Mouse (Mus musculus) heart, postnatal 36 days (tissue): ENCODE data around the gene 5430419D17Rik. TPM values are rescaled to one million over a fixed set of nuclear protein-coding genes. Genes with fewer than 3 reads are reported as not detected.

Source experiments
- DNase-seq, 2 experiments: peaks; one replicate each; pipeline ENCODE4 v3.0.0; 2021 to 2022
- intact Hi-C: fragments of 180-260 bp; cut with DNase I; formaldehyde crosslinking; loops from one replicate; pipeline ENCODE4 v1.15.1; 2025
- total RNA-seq, 2 experiments: library from RNA; stranded (reverse); gene quantifications; 2 replicates each; pipeline ENCODE4 v1.2.3; 2021

The 5430419D17Rik gene
- total RNA-seq: 10 to 100 TPM; 12.5 to 14.2 TPM

GRCm38 (mm10) chr7:131174121-131174520 lies at the start of gene 5430419D17Rik:
TSS of gene 5430419D17Rik (plus strand) at chr7:131174402.
- intact Hi-C loops: no loop called here
- no peak for DNase-seq

- DNase-seq: no peak
- intact Hi-C loops: no loop called here
Measured at GRCm38 (mm10) chr7:131130021-131130420, 44.2 kb upstream of the 5430419D17Rik start.

- intact Hi-C loops: no loop called here
- DNase-seq: no peak
Measured at GRCm38 (mm10) chr7:131133181-131133580, 41.0 kb upstream of the 5430419D17Rik start.

- intact Hi-C loops: no loop called here
- no peak for DNase-seq
Measured at GRCm38 (mm10) chr7:131146214-131146613, 28.0 kb upstream of the 5430419D17Rik start, which contains the start of gene 4933402N03Rik. TSS of gene 4933402N03Rik (minus strand) at chr7:131146314.

GRCm38 (mm10) chr7:131150179-131150578 lies 24.0 kb upstream of the 5430419D17Rik start:
- DNase-seq: no peak
- intact Hi-C loops: no loop called here

DNA sequence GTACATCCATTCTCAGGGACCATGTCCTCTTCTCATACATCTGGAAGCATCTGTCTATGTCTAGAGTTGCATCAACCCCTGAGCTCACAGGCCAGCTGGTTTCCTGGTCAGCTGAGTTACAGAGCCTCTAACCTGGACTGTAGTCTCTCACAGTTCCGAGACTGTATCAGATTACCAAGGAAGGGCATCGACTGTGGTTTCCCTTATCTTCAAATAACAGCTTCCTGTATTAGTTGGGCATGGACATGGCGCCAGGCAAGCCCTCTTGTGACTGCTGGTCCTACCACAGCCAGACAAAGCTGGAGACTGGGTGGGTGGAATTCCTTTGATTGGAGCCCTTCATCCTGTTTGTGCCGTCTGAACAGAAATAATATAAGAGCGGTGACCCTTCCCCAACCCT lies 21.2 kb upstream of the 5430419D17Rik start:
- DNase-seq: no peak
- intact Hi-C loops: no loop called here

DNA sequence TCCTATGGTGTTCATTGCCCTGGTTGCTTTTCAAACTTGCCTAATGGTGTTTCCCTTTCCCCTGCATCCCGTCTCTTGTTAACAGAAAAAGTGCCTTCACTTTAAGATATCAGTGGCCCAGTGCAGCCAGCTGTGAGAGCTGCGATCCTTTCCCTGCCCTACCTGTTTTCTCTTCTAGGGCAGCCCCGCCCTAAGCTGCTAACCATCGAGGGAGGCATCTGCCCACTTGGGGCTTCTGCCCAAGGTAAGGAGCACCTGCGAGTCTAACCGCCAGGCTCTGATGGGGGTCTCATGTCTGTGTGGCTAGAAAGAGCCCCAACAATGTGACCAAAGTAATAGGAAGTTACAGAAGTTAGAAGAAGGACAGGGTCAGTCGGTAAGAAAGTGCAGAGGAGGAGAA lies 12.0 kb upstream of the 5430419D17Rik start:
- no peak for DNase-seq
- intact Hi-C loops: no loop called here

GRCm38 (mm10) chr7:131167771-131168170 lies 6.4 kb upstream of the 5430419D17Rik start:
- DNase-seq: no peak
- intact Hi-C loops: no loop called here

DNA sequence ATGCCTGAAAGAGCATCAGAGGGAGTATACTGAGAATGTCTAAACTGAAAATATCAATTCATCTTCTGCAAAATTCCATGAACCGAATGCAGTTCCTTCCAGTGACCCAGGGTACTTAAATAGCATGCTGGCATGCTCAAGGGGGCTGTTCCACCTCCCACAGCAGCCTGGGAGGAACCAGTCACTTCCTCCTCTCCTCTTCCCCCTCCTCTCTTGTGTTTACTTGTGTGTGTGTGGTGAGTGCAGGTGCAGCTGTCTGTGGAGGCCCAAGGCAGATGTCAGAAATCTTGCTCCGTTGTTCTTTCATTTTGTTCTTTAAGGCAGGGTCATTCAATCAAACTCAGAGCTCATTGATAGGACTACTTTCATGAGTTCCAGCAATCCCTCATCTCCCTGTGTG lies 5.1 kb upstream of the 5430419D17Rik start:
- intact Hi-C loops: no loop called here
- no peak for DNase-seq

DNA sequence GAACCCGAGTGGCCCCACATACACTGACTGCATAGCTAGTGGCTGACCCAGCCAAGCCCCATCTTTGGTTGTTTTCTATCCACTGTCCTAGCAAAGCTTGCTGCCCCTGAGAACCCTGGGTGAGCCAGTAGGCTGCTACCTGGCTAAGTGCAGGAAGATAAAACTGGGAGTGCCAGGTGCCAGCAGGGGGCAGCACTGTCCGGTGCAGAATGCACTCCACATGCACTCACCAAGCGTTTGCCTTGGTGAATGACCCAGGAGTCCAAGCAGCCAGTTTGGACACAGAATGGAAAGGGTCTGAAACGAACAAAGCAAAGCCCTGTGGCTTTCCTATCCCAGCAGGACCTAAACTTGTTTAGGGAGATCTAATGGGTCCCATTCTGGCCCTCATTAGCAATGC lies 8.5 kb downstream of the 5430419D17Rik start:
- intact Hi-C loops: loop anchor here (10.0 kb wide), 1 partner anchor 152 kb away; the partner anchor contains the start of gene Fam24a
- DNase-seq: peak; percentile 11 to 38

- no peak for DNase-seq
- intact Hi-C loops: loop anchor here (10.0 kb wide), 1 partner anchor 150 kb away; the partner anchor contains the start of gene Fam24a
Measured at GRCm38 (mm10) chr7:131184339-131184738, 10.1 kb downstream of the 5430419D17Rik start.

DNA sequence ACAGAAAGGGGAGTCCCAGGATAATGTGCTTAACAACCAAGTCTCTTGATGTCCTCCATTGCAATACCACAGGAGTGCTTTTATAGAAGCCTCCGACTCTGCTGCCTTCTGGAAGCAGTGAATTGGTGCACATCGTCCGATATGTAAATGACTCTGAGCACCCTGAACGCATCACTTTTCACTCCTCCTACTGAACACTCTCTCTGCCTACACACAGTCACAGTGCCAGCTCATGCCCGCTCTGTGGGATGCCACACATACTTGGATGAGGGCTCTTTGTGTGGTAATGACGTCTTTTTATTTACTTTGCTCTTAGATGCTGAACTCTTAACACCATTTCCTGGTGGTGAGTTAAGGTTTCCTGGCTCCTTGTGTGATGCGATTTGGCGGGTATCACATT lies 12.8 kb downstream of the 5430419D17Rik start:
- intact Hi-C loops: loop anchor here (10.0 kb wide), 1 partner anchor 148 kb away; the partner anchor contains the start of gene Fam24a
- no peak for DNase-seq

- intact Hi-C loops: loop anchor here (10.0 kb wide), 1 partner anchor 147 kb away; the partner anchor contains the start of gene Fam24a
- no peak for DNase-seq
Measured at GRCm38 (mm10) chr7:131187996-131188395, 13.8 kb downstream of the 5430419D17Rik start.

DNA sequence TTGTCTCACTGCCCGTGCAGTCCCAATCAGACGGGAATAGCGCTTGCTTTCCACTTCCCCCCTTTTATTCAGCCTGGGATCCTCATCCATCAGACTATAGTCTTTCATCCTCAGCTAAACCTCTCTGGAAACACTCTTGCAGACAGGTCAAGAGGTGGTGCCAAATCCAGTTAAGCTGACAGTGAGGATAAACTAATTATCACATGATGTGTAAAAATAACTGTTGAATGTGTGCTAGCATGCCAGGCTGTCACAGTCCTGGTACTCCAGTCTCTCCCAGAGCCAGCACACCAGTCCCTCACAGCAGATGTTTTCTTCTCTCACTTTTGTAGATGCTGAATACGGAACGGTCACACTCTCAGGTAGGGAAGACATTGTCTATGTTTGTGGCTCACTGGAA lies 48.9 kb downstream of the 5430419D17Rik start:
- intact Hi-C loops: no loop called here
- DNase-seq: no peak

DNA sequence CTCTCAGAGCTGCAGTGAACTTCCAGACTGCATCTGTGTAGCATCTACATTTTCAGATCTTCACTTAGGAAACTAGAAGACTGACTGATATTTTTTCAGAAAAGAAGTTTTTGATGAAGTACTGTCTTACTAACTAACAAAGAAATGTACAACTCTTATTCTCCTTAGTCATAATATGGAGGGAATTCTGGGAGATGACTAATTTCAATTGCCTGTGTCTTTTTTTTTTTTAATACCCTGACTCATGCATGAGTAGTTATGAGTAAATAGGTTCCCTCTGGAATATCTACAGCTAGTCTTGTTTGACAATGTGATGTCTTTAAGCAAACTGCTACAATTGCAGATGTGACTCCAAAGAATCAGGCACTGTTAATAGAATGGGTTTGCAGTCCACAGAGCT lies 61.9 kb downstream of the 5430419D17Rik start:
- intact Hi-C loops: no loop called here
- no peak for DNase-seq

DNA sequence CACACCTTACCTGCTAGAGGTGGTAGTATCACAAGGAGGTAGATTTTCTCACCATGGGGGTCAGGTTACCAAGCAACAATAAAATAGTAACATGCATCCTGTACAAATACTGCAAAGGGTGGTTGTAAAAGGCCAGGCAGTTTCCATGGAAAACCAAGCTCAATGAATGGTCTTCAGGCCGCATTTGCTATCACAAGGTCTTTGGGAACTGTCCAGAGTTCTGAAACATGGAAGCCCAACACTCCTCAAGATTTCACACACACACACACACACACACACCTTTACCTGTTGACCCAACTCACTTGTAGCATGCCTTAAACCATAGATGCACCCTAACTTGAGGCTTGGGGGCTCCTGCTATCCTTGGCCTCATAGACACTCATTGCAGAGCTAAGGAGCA lies 70.8 kb downstream of the 5430419D17Rik start:
- DNase-seq: no peak
- intact Hi-C loops: no loop called here

GRCm38 (mm10) chr7:131256841-131257240 lies 82.6 kb downstream of the 5430419D17Rik start:
- intact Hi-C loops: no loop called here
- DNase-seq: peak in 1 of 2 experiments; percentile 2

GRCm38 (mm10) chr7:131257309-131257708 lies 83.1 kb downstream of the 5430419D17Rik start:
- DNase-seq: no peak
- intact Hi-C loops: no loop called here

DNA sequence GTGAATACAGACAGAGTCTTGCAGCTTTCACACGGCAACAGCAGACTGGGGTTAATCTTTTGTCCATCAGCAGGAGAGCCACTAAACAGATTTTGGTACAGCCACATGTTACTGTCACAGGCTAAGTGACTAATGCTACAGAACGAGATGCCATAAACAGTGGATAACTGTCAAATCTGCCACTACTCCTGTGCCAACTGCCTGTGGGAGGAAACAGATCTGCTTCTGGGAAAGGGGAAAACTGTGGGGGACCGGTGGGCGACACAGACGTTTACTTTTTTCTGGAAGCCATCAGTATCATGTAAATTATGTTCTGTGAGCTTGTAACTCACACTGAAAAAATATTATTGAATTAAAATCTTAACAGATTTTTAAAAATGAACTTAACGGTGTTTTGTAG lies 86.7 kb downstream of the 5430419D17Rik start:
- intact Hi-C loops: no loop called here
- DNase-seq: no peak

DNA sequence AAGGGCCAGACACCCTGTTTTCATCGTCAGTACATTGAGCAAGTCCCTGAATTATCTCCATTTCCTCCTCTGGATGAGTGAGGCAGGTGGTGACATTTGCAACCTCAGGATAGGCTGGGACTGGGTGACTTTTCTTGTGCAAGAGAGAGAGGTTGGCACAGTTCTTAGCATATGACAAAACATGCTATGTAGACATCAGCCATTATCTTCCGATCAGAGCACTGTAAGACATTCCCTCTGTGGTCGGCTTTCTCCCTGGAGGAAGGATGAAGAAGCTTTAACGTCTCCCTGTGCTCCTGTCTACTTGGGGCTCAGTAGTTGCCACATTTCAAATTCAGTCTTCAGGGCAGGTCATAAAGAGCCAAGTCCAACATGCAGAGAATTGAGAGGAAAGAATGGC lies 90.0 kb downstream of the 5430419D17Rik start:
- DNase-seq: no peak
- intact Hi-C loops: no loop called here

DNA sequence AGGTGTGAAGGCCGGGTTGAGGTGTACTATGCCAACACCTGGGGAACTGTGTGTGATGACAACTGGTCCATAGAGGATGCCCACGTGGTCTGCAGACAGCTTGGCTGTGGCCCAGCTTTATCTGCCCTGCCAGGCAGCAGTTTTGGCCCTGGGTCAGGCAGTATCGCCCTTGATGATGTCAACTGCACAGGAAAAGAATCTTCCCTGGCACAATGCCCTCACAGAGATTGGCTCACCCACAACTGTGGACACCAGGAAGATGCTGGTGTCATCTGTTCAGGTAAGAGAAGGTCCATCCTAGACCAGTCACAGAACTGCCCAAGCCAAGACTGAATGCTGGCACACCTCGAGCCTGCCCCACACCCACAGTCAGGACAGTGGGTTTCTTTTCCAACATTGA lies 91.6 kb downstream of the 5430419D17Rik start:
- no peak for DNase-seq

GRCm38 (mm10) chr7:131297151-131297550 lies 122.9 kb downstream of the 5430419D17Rik start:
- DNase-seq: no peak
- intact Hi-C loops: no loop called here

More for the DNA sequence above, 91.6 kb downstream of the 5430419D17Rik start:
- intact Hi-C loops: no loop called here

DNA sequence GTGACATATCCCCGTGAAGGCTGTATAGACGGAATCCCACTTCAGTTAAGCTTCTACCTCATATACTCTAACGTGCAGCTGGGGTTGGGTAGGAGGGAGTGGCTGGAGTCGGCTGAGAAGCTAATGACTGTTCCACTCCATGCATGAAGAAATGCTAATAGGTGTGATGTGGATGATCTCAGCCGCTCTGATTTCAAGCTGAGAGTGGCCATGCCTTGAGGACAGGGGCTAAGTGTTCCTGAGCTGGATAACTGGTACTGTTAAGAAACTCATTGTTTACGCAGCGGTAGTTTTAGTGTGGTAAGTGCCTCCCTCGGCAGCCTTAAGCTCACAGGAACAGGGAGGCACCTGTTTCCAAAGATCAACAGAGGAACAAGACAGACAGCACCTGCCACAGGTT lies 129.1 kb downstream of the 5430419D17Rik start:
- DNase-seq: no peak
- intact Hi-C loops: no loop called here
